Mouse (Mus musculus) stomach, postnatal 0 days (tissue): ENCODE data around the gene Fosl1.

Experiments used
- CTCF ChIP-seq: IDR thresholded peaks from 2 replicates; pipeline ENCODE4 v1.5.1; 2016; ENCODE audit warnings: antibody characterized with exemption, low read depth, mild to moderate bottlenecking, moderate library complexity
- EP300 ChIP-seq: optimal IDR thresholded peaks from 2 replicates; pipeline ENCODE3; 2016; ENCODE audit warnings: antibody characterized with exemption

DNA sequence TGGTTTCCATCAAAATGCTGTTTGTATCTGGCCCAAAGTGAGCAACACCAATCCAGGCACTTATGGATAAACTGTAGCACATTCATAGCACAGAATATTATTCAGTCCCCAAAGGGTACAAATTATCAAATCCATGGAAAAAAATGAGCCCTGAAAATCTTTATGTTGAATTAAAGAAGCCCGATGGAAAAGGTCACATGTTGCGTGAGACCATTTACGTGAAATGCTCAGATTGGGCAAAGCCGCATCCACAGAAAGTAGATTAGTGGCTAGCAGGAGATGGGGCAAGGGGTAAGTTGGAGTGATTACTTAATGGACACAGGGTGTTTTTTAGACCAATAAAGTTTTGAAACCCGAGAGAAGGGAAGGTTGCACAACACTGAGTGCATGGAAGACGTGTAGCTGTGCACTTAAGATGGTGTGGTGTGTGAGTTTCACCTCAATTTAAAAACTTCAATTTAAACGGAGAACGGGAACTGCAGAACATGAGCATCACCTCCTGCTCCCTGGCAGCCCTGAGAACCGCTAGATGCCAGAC, 2.9 kb upstream of the Fosl1 start:
- TF ChIP-seq CTCF (no peak), EP300 (no peak)
